ENCODE assay signal across 19 mouse cellular contexts in the genomic region with DNA sequence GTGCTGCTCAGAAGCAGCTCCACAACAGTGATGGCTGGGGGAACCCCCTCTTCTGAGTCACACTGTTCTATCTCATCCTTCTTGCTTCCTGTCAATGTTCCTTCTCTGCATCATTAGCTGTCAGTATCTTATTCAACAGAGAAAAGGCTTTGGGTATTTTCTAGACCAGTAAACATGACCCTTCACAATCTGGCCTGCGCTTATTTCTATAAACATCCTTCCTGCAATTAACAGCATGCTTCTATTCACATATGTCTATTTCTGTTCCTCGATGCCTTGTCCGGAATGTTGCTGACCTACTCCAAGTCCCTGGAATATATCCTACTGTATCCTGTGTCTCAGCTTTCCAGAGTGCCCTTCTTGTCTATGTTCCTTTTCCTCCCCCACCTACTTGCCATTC.
A peak's percentile ranks its signal among the peaks of the same experiment; 100 is the strongest.
DNase-seq lines count a peak whose midpoint lies in the region; ATAC-seq and TF ChIP-seq lines count a peak whose summit lies in the region.
"Had no signal": no experiment of that assay in that cellular context is flagged by ENCODE, and none has a peak within 500 bp of the region (broad histone marks: within the 10 kb centered on the region; RNA-seq: fewer than 3 reads in every experiment).

No protein-coding gene starts in this region.

- H3K79me2 ChIP-seq in liver, adult 2 months (ENCODE audit: control insufficient read depth, insufficient read depth, low read length) = no peaks in the 10 kb centered on the region

- H3K4me1 ChIP-seq in liver, adult 2 months (ENCODE audit: control insufficient read depth, insufficient read depth, low read length) = no peaks in the 10 kb centered on the region
- H3K4me1 ChIP-seq in liver, embryonic 12.5 days = no peaks in the 10 kb centered on the region
- H3K4me1 ChIP-seq in liver, postnatal 0 days (ENCODE audit: insufficient read depth) = no peaks in the 10 kb centered on the region
- no peaks in the 10 kb centered on the region for H3K4me1 ChIP-seq in liver, embryonic 11.5 days (replicated peaks; ENCODE audit: control insufficient read depth, insufficient read depth, low read length)
- H3K4me1 ChIP-seq: embryonic facial prominence, embryonic 10.5 days; embryonic facial prominence, embryonic 12.5 days had no signal

- TF ChIP-seq POLR2A in liver, adult 2 months (IDR thresholded peaks at IDR 0.05; ENCODE audit: extremely low read depth, insufficient read depth, low read length) = no peak

- no peak overlapping the region for H3K9ac ChIP-seq in liver, adult 2 months (ENCODE audit: low read depth, low read length)
- H3K9ac ChIP-seq in liver, embryonic 12.5 days = no peak overlapping the region
- H3K9ac ChIP-seq in liver, postnatal 0 days (replicated peaks) = no peak overlapping the region
- no peak overlapping the region for H3K9ac ChIP-seq in liver, embryonic 11.5 days (ENCODE audit: low read depth, low read length)
- H3K9ac ChIP-seq: embryonic facial prominence, embryonic 12.5 days; forebrain, embryonic 13.5 days; forebrain, embryonic 15.5 days; forebrain, postnatal 0 days had no signal

- peak; percentile 51 for DNase-seq in liver, adult 2 months (ENCODE audit: extremely low read depth, low read depth, low spot score)
- DNase-seq in liver, postnatal 0 days = no peak
- DNase-seq in liver, embryonic 11.5 days (ENCODE audit: low spot score) = no peak
- DNase-seq in layer of hippocampus, adult 2 months (ENCODE audit: low spot score in 2 of 2) = no peak
- DNase-seq: adrenal gland, adult 2 months; adrenal gland, postnatal 10 days; adrenal gland, postnatal 25 days; B cell, adult 2 months; cerebellum, adult 11-12 months; cerebellum, adult 9-10 months; cerebellum, postnatal 10 days; cerebellum, postnatal 25 days; forebrain, postnatal 0 days had no signal

- H3K9me3 ChIP-seq in liver, embryonic 12.5 days (replicated peaks) = no peaks in the 10 kb centered on the region
- H3K9me3 ChIP-seq in liver, postnatal 0 days (ENCODE audit: low read length) = no peaks in the 10 kb centered on the region
- H3K9me3 ChIP-seq in liver, embryonic 11.5 days (ENCODE audit: control insufficient read depth, low read length) = no peaks in the 10 kb centered on the region
- H3K9me3 ChIP-seq: embryonic facial prominence, embryonic 10.5 days; embryonic facial prominence, embryonic 12.5 days; forebrain, embryonic 13.5 days; forebrain, embryonic 15.5 days had no signal

- H3K27ac ChIP-seq in liver, adult 2 months (replicated peaks; ENCODE audit: insufficient read depth, low read depth, low read length) = no peak overlapping the region
- H3K27ac ChIP-seq in liver, embryonic 12.5 days = no peak overlapping the region
- no peak overlapping the region for H3K27ac ChIP-seq in liver, postnatal 0 days (ENCODE audit: low read depth)
- no peak overlapping the region for H3K27ac ChIP-seq in liver, embryonic 11.5 days (ENCODE audit: low read depth, low read length)
- H3K27ac ChIP-seq in layer of hippocampus, adult 2 months = no peak overlapping the region
- H3K27ac ChIP-seq: embryonic facial prominence, embryonic 10.5 days; embryonic facial prominence, embryonic 12.5 days; forebrain, embryonic 13.5 days; forebrain, embryonic 15.5 days had no signal

- H3K4me2 ChIP-seq in liver, embryonic 12.5 days = no peak overlapping the region
- no peak overlapping the region for H3K4me2 ChIP-seq in liver, postnatal 0 days (ENCODE audit: low read depth, low read length)
- no peak overlapping the region for H3K4me2 ChIP-seq in liver, embryonic 11.5 days
- H3K4me2 ChIP-seq: embryonic facial prominence, embryonic 12.5 days; forebrain, embryonic 13.5 days; forebrain, embryonic 15.5 days had no signal

- no peak for TF ChIP-seq CTCF in liver, adult 2 months (IDR thresholded peaks at IDR 0.05; ENCODE audit: low read depth, low read length)
- no peak for TF ChIP-seq CTCF in liver, postnatal 0 days (IDR thresholded peaks at IDR 0.05; ENCODE audit: low read depth)
- TF ChIP-seq CTCF in layer of hippocampus, adult 2 months (conservative IDR thresholded peaks at IDR 0.05) = no peak

- H3K27me3 ChIP-seq in liver, adult 2 months (ENCODE audit: control insufficient read depth, insufficient read depth, low read length) = no peaks in the 10 kb centered on the region
- no peaks in the 10 kb centered on the region for H3K27me3 ChIP-seq in liver, embryonic 12.5 days (replicated peaks)
- no peaks in the 10 kb centered on the region for H3K27me3 ChIP-seq in liver, postnatal 0 days (ENCODE audit: insufficient read depth, low read length)
- no peaks in the 10 kb centered on the region for H3K27me3 ChIP-seq in liver, embryonic 11.5 days (replicated peaks; ENCODE audit: control insufficient read depth, insufficient read depth, low read length)
- H3K27me3 ChIP-seq: embryonic facial prominence, embryonic 12.5 days; forebrain, embryonic 13.5 days; forebrain, embryonic 15.5 days had no signal

- no peak overlapping the region for H3K4me3 ChIP-seq in liver, adult 2 months (ENCODE audit: insufficient read depth, low read depth, low read length)
- H3K4me3 ChIP-seq in liver, embryonic 12.5 days = no peak overlapping the region
- H3K4me3 ChIP-seq in liver, postnatal 0 days (ENCODE audit: low read depth, low read length) = no peak overlapping the region
- no peak overlapping the region for H3K4me3 ChIP-seq in liver, embryonic 11.5 days (ENCODE audit: low read depth, low read length)
- H3K4me3 ChIP-seq in layer of hippocampus, adult 2 months = no peak overlapping the region
- H3K4me3 ChIP-seq: embryonic facial prominence, embryonic 10.5 days; embryonic facial prominence, embryonic 12.5 days; forebrain, embryonic 13.5 days; forebrain, embryonic 15.5 days had no signal

- no peaks in the 10 kb centered on the region for H3K36me3 ChIP-seq in liver, adult 2 months (ENCODE audit: control insufficient read depth, insufficient read depth, low read length)
- H3K36me3 ChIP-seq in liver, embryonic 12.5 days = no peaks in the 10 kb centered on the region
- no peaks in the 10 kb centered on the region for H3K36me3 ChIP-seq in liver, postnatal 0 days (replicated peaks; ENCODE audit: insufficient read depth, low read length)
- no peaks in the 10 kb centered on the region for H3K36me3 ChIP-seq in liver, embryonic 11.5 days (ENCODE audit: control insufficient read depth, insufficient read depth, low read length)
- H3K36me3 ChIP-seq: embryonic facial prominence, embryonic 10.5 days; embryonic facial prominence, embryonic 12.5 days; forebrain, embryonic 15.5 days had no signal

- 84% methylated on average over 3 of the region's 3 CpGs for WGBS in liver, adult 2 months
- 70% methylated on average over 3 of the region's 3 CpGs for WGBS in liver, embryonic 12.5 days (ENCODE audit: insufficient replicate concordance)
- 71% methylated on average over 3 of the region's 3 CpGs for WGBS in liver, postnatal 0 days (ENCODE audit: insufficient replicate concordance)
- 74% methylated on average over 3 of the region's 3 CpGs for WGBS in liver, embryonic 11.5 days

- peak; percentile 31; the same call in 1 of the 2 replicates for TF ChIP-seq EP300 in liver, postnatal 0 days (IDR thresholded peaks at IDR 0.05; ENCODE audit: low read depth)

- ATAC-seq in liver, embryonic 12.5 days = no peak
- ATAC-seq in liver, postnatal 0 days = no peak
- no peak for ATAC-seq in liver, embryonic 11.5 days (replicated peaks; ENCODE audit: low FRiP score)
- ATAC-seq: CD4-positive, CD25-positive, alpha-beta regulatory T cell, adult 4 months; forebrain, embryonic 13.5 days; forebrain, embryonic 15.5 days; forebrain, postnatal 0 days had no signal
